Mouse (Mus musculus): Measurements from ENCODE around the gene Fer. TPM values are rescaled to one million over a fixed set of nuclear protein-coding genes. Genes with fewer than 3 reads are reported as not detected.

Gene Fer
- total RNA-seq, 2 experiments from 2014 or later = 30.0 to 30.9 TPM

GRCm38 (mm10) chr17:63948811-63949210 lies 85.9 kb downstream of the Fer start:
- no peak overlapping the region for H3K27ac ChIP-seq
- intact Hi-C loops (cut with DNase I) = no loop called here
- DNase-seq (ENCODE audit: extremely low spot score in 1 of 2, low spot score in 2 of 2) = no peak
- no peak for TF ChIP-seq CTCF (IDR thresholded peaks at IDR 0.05)
- H3K4me3 ChIP-seq = no peak overlapping the region

- Histone ChIP-seq H3K27ac (no peak overlapping the region), H3K4me3 (no peak overlapping the region)
- intact Hi-C loops (cut with DNase I) = loop anchor here (10.0 kb wide), 2 partner anchors 323 to 423 kb away; no protein-coding TSS in a partner anchor
- TF ChIP-seq CTCF (IDR thresholded peaks at IDR 0.05) = peak; percentile 56
- no peak for DNase-seq (ENCODE audit: extremely low spot score in 1 of 2, low spot score in 2 of 2)
These were observed 88.6 kb downstream of the Fer start for GRCm38 (mm10) chr17:63951436-63951835.

GRCm38 (mm10) chr17:63967091-63967490 lies 104.2 kb downstream of the Fer start:
- DNase-seq (ENCODE audit: extremely low spot score in 1 of 2, low spot score in 2 of 2) = no peak
- intact Hi-C loops (cut with DNase I) = no loop called here
- no peak overlapping the region for H3K27ac ChIP-seq
- no peak overlapping the region for H3K4me3 ChIP-seq
- no peak for TF ChIP-seq CTCF (IDR thresholded peaks at IDR 0.05)

DNA sequence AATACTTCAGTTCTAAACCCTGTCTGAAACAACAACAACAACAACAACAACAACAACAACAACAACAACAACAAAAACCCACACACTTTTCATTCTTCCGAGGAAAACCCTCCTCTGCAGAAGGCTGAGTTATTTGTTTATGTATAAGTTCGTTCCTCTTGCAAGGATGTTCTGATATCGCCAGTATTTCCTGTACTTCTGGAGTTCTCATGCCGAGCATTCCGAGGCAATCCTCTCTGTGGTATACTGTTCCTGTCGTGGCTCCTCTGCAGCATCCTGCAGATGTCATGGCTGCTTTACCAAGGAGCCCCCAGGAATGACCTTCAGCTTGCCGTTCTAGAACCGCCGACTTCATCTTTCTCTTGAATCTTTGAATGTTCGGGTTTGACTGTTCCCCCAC lies 106.6 kb downstream of the Fer start:
- no peak for DNase-seq (ENCODE audit: extremely low spot score in 1 of 2, low spot score in 2 of 2)
- intact Hi-C loops (cut with DNase I) = no loop called here
- TF ChIP-seq CTCF (IDR thresholded peaks at IDR 0.05) = no peak
- Histone ChIP-seq H3K4me3 (no peak overlapping the region), H3K27ac (no peak overlapping the region)

DNA sequence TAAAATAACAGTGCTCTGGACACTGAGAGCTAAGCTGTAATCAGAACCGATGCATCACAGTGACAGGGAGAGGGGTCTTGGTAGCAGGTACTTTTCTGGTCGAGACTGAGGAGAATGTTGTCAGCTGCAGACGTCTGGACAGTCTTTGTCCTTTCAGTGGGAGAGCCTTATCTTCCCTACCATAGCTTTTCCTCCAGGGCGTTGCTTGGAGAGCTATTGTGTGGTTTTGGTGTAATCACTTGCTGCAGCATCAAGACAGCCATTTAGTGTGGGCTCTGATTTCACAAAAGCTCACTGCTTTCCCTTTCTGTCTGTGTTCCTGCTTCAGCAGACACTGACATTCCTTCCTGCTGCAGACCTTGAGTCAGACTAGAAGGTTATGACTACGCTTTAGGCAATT lies 107.4 kb downstream of the Fer start:
- intact Hi-C loops (cut with DNase I) = no loop called here
- no peak for TF ChIP-seq CTCF (IDR thresholded peaks at IDR 0.05)
- Histone ChIP-seq H3K4me3 (no peak overlapping the region), H3K27ac (no peak overlapping the region)
- DNase-seq (ENCODE audit: extremely low spot score in 1 of 2, low spot score in 2 of 2) = no peak

DNA sequence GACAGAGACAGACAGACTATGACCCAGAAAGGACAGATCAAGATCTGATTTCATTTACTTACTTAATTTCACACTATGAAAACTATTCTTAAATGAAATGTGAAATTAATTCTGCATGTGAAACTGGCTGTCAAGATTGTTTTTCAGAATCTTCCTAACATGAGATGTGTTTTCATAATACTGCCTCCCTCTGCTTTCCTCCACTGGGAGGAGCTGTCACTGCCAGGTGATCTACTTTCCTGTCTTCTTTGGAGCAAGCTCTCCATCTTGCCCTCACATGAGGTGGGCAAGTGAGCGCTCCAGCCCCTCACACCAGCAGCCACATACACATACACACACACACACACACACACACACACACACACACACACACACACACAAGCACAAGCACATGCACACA lies 108.1 kb downstream of the Fer start:
- intact Hi-C loops (cut with DNase I) = no loop called here
- no peak overlapping the region for H3K27ac ChIP-seq
- no peak overlapping the region for H3K4me3 ChIP-seq
- no peak for DNase-seq (ENCODE audit: extremely low spot score in 1 of 2, low spot score in 2 of 2)
- peak; percentile 13 for TF ChIP-seq CTCF (IDR thresholded peaks at IDR 0.05)

DNA sequence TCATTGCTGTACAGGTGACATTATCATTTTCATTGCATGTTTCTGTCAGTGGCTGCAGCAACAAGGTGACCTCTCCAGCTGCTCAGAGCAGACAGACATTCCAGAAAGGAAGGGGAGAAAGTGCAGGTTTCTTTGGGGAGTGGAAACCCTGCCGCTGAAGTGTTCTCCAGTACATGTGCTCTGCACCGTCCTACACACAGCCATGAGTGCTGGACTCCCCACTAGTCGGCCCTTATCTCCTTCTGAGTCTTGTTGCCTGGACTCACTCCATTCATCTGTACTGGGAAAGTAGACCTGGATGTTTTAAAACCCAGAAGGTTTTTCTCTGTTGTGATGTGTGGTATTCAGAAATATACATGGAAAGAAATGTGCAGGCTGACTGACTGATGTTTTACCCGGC lies 109.3 kb downstream of the Fer start:
- no peak for TF ChIP-seq CTCF (IDR thresholded peaks at IDR 0.05)
- Histone ChIP-seq H3K4me3 (no peak overlapping the region), H3K27ac (no peak overlapping the region)
- no peak for DNase-seq (ENCODE audit: extremely low spot score in 1 of 2, low spot score in 2 of 2)
- intact Hi-C loops (cut with DNase I) = no loop called here

- Histone ChIP-seq H3K4me3 (no peak overlapping the region), H3K27ac (no peak overlapping the region)
- TF ChIP-seq CTCF (IDR thresholded peaks at IDR 0.05) = no peak
- DNase-seq (ENCODE audit: extremely low spot score in 1 of 2, low spot score in 2 of 2) = no peak
- intact Hi-C loops (cut with DNase I) = no loop called here
These were observed 110.9 kb downstream of the Fer start for GRCm38 (mm10) chr17:63973806-63974205.

DNA sequence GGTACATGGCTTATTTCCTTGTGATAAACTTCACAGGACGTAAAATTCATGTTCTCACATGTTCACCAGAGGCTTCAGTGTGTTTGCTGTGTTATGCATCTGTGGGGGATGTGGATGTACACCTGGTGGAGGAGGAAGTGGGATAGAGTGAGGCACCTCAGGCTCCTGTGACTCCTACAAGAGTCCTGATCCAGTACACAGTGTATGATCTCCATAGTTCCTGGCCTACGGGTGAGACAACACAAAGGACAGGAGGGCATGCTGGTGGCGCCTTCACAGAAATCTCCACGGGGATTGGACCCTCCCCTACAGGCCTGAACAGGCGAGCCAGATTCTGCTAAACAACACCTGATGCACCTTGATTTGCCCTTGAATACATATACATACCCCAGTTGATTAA lies 111.4 kb downstream of the Fer start:
- Histone ChIP-seq H3K27ac (no peak overlapping the region), H3K4me3 (no peak overlapping the region)
- no peak for TF ChIP-seq CTCF (IDR thresholded peaks at IDR 0.05)
- no peak for DNase-seq (ENCODE audit: extremely low spot score in 1 of 2, low spot score in 2 of 2)
- intact Hi-C loops (cut with DNase I) = no loop called here

DNA sequence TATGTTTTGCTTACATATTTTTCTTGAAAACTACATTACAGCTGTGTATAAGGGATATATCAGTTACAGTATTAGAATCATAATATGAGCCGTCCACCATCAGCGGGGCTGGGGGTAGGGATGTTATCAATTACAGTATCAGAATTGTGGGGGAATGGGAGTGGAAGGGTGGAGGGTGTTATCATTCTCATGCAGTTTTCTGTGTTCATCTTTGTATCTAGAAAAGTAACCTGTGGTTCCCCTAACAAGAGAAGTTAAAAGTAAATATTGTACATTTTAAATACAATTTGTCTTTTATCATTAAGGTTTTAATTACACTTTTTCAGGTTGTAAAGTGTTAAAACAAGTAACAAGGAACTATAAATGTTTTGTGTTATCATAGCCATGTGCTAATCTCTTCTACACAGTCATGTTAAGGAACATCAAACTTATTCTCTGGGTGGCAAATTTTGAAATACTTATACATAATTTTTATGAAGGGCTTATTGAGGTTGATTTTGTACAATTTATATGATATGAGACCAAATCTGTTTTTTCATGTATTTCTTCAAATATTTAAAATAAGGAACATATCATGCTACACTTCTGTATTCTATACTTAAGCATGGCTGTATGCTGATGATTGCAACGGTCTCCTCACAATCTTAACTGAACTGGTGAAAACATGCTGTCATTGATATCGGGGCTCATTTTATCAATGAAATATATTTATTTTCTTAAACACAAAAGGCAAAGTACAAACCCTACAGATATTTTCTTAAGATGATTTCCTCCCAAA lies 116.1 kb downstream of the Fer start:
- no peak overlapping the region for H3K27ac ChIP-seq
- intact Hi-C loops (cut with DNase I) = no loop called here
- TF ChIP-seq CTCF (IDR thresholded peaks at IDR 0.05) = no peak
- no peak for DNase-seq (ENCODE audit: extremely low spot score in 1 of 2, low spot score in 2 of 2)
- H3K4me3 ChIP-seq = no peak overlapping the region

- Histone ChIP-seq H3K4me3 (no peak overlapping the region), H3K27ac (no peak overlapping the region)
- TF ChIP-seq CTCF (IDR thresholded peaks at IDR 0.05) = no peak
- DNase-seq (ENCODE audit: extremely low spot score in 1 of 2, low spot score in 2 of 2) = no peak
- intact Hi-C loops (cut with DNase I) = no loop called here
These were observed 117.3 kb downstream of the Fer start for GRCm38 (mm10) chr17:63980167-63980566.

DNA sequence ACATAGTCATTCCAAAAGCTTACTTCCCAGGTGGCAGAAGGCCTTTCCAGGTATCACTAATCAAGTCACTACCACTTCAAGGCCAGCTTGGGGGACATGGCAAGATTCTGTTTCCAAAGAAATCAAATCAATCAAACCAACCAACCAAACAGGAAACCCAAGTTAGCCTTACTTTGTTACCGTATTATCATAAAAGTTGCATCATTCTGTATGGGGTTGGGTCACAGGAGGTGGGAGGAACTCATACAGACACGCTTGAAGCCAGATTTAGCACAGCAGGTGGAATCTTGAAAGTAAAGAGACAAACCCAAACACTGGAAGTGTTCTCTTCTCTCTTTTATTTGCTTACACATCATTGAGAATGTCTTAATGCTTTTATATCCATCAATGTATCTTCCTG lies 125.8 kb downstream of the Fer start:
- Histone ChIP-seq H3K4me3 (no peak overlapping the region), H3K27ac (no peak overlapping the region)
- TF ChIP-seq CTCF (IDR thresholded peaks at IDR 0.05) = no peak
- DNase-seq (ENCODE audit: extremely low spot score in 1 of 2, low spot score in 2 of 2) = no peak
- intact Hi-C loops (cut with DNase I) = no loop called here

GRCm38 (mm10) chr17:63991160-63991559 lies 128.3 kb downstream of the Fer start:
- no peak for TF ChIP-seq CTCF (IDR thresholded peaks at IDR 0.05)
- Histone ChIP-seq H3K4me3 (no peak overlapping the region), H3K27ac (no peak overlapping the region)
- intact Hi-C loops (cut with DNase I) = no loop called here
- no peak for DNase-seq (ENCODE audit: extremely low spot score in 1 of 2, low spot score in 2 of 2)

Data from left cerebral cortex, adult 2 months (tissue).